Mouse (Mus musculus) brain, embryonic 14.5 days (tissue): ENCODE data around the gene Tnfsf12.

Source experiments
- CTCF ChIP-seq: fragments of 200-500 bp; IDR thresholded peaks from 2 replicates; pipeline ENCODE4 v1.5.1; 2012; ENCODE audit warnings: inconsistent platforms, mild to moderate bottlenecking, moderate library complexity, borderline replicate concordance; ENCODE audit not compliant: insufficient read depth, insufficient read length; ENCODE audit errors: extremely low read depth
- POLR2A ChIP-seq: fragments of 200-500 bp; IDR thresholded peaks from 2 replicates; pipeline ENCODE4 v1.6.1; 2012; ENCODE audit warnings: mild to moderate bottlenecking, inconsistent platforms, borderline replicate concordance; ENCODE audit not compliant: poor library complexity, insufficient read depth, insufficient read length, severe bottlenecking; ENCODE audit errors: extremely low read depth

GRCm38 (mm10) chr11:69680136-69680855 lies 15.4 kb downstream of the Tnfsf12 start:
- no peak for TF ChIP-seq CTCF
- TF ChIP-seq POLR2A, result no peak
